Comparison of ENCODE assay signal across 8 mouse cellular contexts in genomic region chr2:172207003-172207402, GRCm38 (mm10). TPM values are rescaled to one million over a fixed set of nuclear protein-coding genes. Genes with fewer than 3 reads are reported as not detected.
DNase-seq lines count a peak whose midpoint lies in the region; ATAC-seq lines count a peak whose summit lies in the region.

No protein-coding gene starts in this region.

- peak; percentile 13 for DNase-seq in 416B (ENCODE audit: low read depth)
- DNase-seq in adrenal gland, adult (ENCODE audit: inconsistent age in 2 of 2, low spot score in 1 of 2), result peak; percentile 68 to 90
- peak; percentile 83 for DNase-seq in embryo, embryonic 10 days (ENCODE audit: low spot score)
- DNase-seq in gastrocnemius, postnatal 14 days, result peak; percentile 68
- peak; percentile 56 to 88 for DNase-seq in kidney, postnatal 36 days
- peak; percentile 68 for DNase-seq in liver, embryonic 11.5 days (ENCODE audit: low spot score)
- DNase-seq in ovary, adult 18-20 months (ENCODE audit: low spot score), result peak; percentile 34
- DNase-seq in urinary bladder, adult 2 months (ENCODE audit: low spot score), result peak; percentile 42

- 17% methylated on average over 11 of the region's 11 CpGs for WGBS in liver, embryonic 11.5 days

- no peak for ATAC-seq in liver, embryonic 11.5 days (replicated peaks; ENCODE audit: low FRiP score)

- no peak overlapping the region for H3K27ac ChIP-seq in liver, embryonic 11.5 days (ENCODE audit: low read depth, low read length)

- no peak overlapping the region for H3K4me3 ChIP-seq in liver, embryonic 11.5 days (ENCODE audit: low read depth, low read length)

- no peaks in the 10 kb centered on the region for H3K4me1 ChIP-seq in liver, embryonic 11.5 days (replicated peaks; ENCODE audit: control insufficient read depth, insufficient read depth, low read length)

- intact Hi-C loops in gastrocnemius, postnatal 14 days (cut with DNase I; ENCODE audit: low total_unique reads), result no loop called here

- H3K36me3 ChIP-seq in liver, embryonic 11.5 days (ENCODE audit: control insufficient read depth, insufficient read depth, low read length), result no peaks in the 10 kb centered on the region

- no peaks in the 10 kb centered on the region for H3K9me3 ChIP-seq in liver, embryonic 11.5 days (ENCODE audit: control insufficient read depth, low read length)

- H3K27me3 ChIP-seq in liver, embryonic 11.5 days (replicated peaks; ENCODE audit: control insufficient read depth, insufficient read depth, low read length), result no peaks in the 10 kb centered on the region

- no peak overlapping the region for H3K4me2 ChIP-seq in liver, embryonic 11.5 days

- H3K9ac ChIP-seq in liver, embryonic 11.5 days (ENCODE audit: low read depth, low read length), result no peak overlapping the region

RNA-seq across cellular contexts. Expression of gene Mc3r, which starts 41.3 kb away (rescaled TPM):
- not detected for total RNA-seq in gastrocnemius, postnatal 14 days (2021)
- polyA plus RNA-seq in liver, embryonic 11.5 days (2014; fragmentation: Nextera tagmentation; extraction: Ambion mirVana), result 0.06 and 0.08 TPM in 2 replicates
- polyA plus RNA-seq in urinary bladder, adult 2 months (2012; rRNA removed), result not detected in 2 replicates

Comparison
In these comparisons a context has a peak if more than half of its experiments do, and no peak if none do; other contexts are left out.
1. DNase-seq: peak in every context shown above with its lines; median percentile 83 in embryo, embryonic 10 days; 79 in adrenal gland, adult; 72 in kidney, postnatal 36 days; 68 in gastrocnemius, postnatal 14 days; 68 in liver, embryonic 11.5 days; 42 in urinary bladder, adult 2 months; 34 in ovary, adult 18-20 months; 13 in 416B.